Mouse (Mus musculus): ENCODE results near the gene Mpp3. TPM values are rescaled to one million over a fixed set of nuclear protein-coding genes. Genes with fewer than 3 reads are reported as not detected.

Gene Mpp3
- polyA plus RNA-seq, 1 experiment from 2014 or later, result 36.2 TPM

GRCm38 (mm10) chr11:101983431-101983921 lies 44.8 kb downstream of the Mpp3 start:
- no peak overlapping the region for H3K4me3 ChIP-seq
- no peaks in the 10 kb centered on the region for H3K36me3 ChIP-seq
- peak overlapping the region; percentile 99 for H3K4me2 ChIP-seq (replicated peaks)
- peaks cover 21% of the 10 kb centered on the region for H3K4me1 ChIP-seq
- no peak for ATAC-seq (ENCODE audit: low FRiP score)
- WGBS, result 71% methylated on average over 10 of the region's 10 CpGs
- no peak overlapping the region for H3K27ac ChIP-seq
- H3K9me3 ChIP-seq (replicated peaks), result no peaks in the 10 kb centered on the region
- peaks cover 12% of the 10 kb centered on the region for H3K27me3 ChIP-seq
- H3K9ac ChIP-seq, result no peak overlapping the region

- Histone ChIP-seq H3K4me2 (replicated peaks) (peak overlapping the region; percentile 99; the same call in 1 of the 2 replicates), H3K9ac (no peak overlapping the region)
These were observed 45.3 kb downstream of the Mpp3 start for GRCm38 (mm10) chr11:101982981-101983411.

DNA sequence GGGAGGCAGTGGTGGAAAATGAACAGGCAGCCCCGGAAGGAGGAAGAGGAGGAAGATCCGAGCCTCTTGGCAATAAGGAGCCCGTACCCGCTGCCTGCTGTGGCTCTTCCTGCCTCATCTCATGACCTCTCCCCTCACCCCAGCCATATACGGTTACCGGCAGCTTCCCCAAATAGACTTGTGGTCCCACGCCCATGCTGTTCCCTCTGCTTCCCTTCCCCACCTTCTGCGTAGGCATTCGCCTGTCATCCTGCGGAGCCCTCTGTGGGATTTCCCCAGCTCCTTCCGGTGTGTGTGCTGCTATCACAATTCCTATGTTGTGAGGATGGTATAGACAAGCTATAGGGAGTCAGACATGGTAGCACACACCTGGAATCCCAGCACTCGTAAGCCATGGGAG lies 46.4 kb downstream of the Mpp3 start:
- no peak overlapping the region for H3K4me2 ChIP-seq (replicated peaks)
- H3K4me1 ChIP-seq, result peaks cover 22% of the 10 kb centered on the region
- H3K36me3 ChIP-seq, result no peaks in the 10 kb centered on the region
- ATAC-seq (ENCODE audit: low FRiP score), result no peak
- H3K4me3 ChIP-seq, result no peak overlapping the region
- H3K27me3 ChIP-seq, result 0 out of 2 replicates have a peak, but pooled peaks cover 9% of the 10 kb centered on the region
- no peak overlapping the region for H3K27ac ChIP-seq
- no peak overlapping the region for H3K9ac ChIP-seq
- H3K9me3 ChIP-seq (replicated peaks), result no peaks in the 10 kb centered on the region
- 79% methylated on average over 12 of the region's 12 CpGs for WGBS

More at GRCm38 (mm10) chr11:101982981-101983411, 45.3 kb downstream of the Mpp3 start:
- Histone ChIP-seq H3K36me3 (no peaks in the 10 kb centered on the region), H3K4me1 (peaks cover 17% of the 10 kb centered on the region), H3K9me3 (replicated peaks) (no peaks in the 10 kb centered on the region), H3K27me3 (peaks cover 12% of the 10 kb centered on the region), H3K27ac (no peak overlapping the region), H3K4me3 (no peak overlapping the region)
- ATAC-seq (ENCODE audit: low FRiP score), result no peak
- 61% methylated on average over 6 of the region's 6 CpGs for WGBS

DNA sequence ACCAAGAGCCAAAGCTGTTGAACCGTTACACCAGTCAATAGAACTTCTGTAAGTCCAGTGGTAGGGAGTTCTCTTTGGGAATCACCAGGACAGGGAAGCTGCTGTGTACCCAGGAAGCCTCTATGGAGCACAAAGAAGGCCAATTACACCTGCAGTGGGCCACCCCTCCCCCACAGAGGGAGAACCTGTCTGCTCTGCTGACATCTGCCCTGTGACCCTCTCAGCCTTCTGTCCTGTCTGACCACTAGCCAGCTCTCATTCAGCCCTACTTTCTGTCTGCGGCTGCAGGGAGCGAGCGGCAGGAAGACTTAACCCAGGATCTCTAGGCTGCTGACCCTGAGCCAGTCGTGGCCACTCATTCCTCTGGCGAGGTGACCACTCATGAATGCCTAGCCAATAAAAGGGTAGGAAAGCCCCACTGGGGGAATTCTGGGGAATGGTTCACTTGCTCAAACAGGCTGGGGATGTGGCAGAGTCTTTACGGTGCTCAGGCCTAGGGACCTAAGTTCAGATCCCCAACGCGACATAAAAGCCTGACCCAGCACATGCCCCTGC lies 47.6 kb downstream of the Mpp3 start:
- peaks cover 17% of the 10 kb centered on the region for H3K4me1 ChIP-seq
- 74% methylated on average over 9 of the region's 9 CpGs for WGBS

GRCm38 (mm10) chr11:101979140-101979539 lies 49.1 kb downstream of the Mpp3 start:
- WGBS, result 86% methylated on average over 5 of the region's 5 CpGs
- Histone ChIP-seq H3K4me2 (replicated peaks) (no peak overlapping the region), H3K9me3 (replicated peaks) (no peaks in the 10 kb centered on the region), H3K9ac (no peak overlapping the region), H3K27me3 (0 out of 2 replicates have a peak, but pooled peaks cover 2% of the 10 kb centered on the region), H3K36me3 (no peaks in the 10 kb centered on the region), H3K4me3 (no peak overlapping the region), H3K27ac (no peak overlapping the region), H3K4me1 (peaks cover 9% of the 10 kb centered on the region)
- no peak for ATAC-seq (ENCODE audit: low FRiP score)

More for the DNA sequence above, 47.6 kb downstream of the Mpp3 start:
- Histone ChIP-seq H3K9ac (no peak overlapping the region), H3K36me3 (no peaks in the 10 kb centered on the region), H3K27me3 (0 out of 2 replicates have a peak, but pooled peaks cover 9% of the 10 kb centered on the region), H3K4me2 (replicated peaks) (no peak overlapping the region), H3K27ac (no peak overlapping the region), H3K9me3 (replicated peaks) (no peaks in the 10 kb centered on the region), H3K4me3 (no peak overlapping the region)
- no peak for ATAC-seq (ENCODE audit: low FRiP score)

DNA sequence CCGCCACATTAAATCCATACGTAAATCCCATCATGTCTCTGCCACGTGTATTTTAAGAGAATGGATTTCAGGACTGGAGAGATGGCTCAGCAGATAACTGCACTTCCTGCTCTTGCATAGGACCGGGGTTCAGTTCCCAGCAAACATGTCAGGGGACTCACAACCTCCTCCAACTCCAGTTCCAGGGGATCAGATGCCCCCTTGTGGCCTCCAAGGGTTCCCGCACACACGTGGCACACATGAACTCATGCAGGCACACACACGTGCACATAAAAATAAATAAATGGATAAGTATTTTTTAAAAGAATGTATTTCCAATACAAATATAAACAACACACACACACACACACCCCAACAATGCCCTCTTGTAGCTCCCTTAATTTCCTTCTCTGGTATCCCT lies 51.3 kb downstream of the Mpp3 start:
- Histone ChIP-seq H3K4me2 (replicated peaks) (no peak overlapping the region), H3K36me3 (no peaks in the 10 kb centered on the region), H3K27me3 (no peaks in the 10 kb centered on the region), H3K27ac (no peak overlapping the region), H3K9ac (no peak overlapping the region), H3K9me3 (replicated peaks) (no peaks in the 10 kb centered on the region), H3K4me3 (no peak overlapping the region), H3K4me1 (0 out of 2 replicates have a peak, but pooled peaks cover 7% of the 10 kb centered on the region)
- ATAC-seq (ENCODE audit: low FRiP score), result no peak
- WGBS, result 92% methylated on average over 7 of the region's 7 CpGs

DNA sequence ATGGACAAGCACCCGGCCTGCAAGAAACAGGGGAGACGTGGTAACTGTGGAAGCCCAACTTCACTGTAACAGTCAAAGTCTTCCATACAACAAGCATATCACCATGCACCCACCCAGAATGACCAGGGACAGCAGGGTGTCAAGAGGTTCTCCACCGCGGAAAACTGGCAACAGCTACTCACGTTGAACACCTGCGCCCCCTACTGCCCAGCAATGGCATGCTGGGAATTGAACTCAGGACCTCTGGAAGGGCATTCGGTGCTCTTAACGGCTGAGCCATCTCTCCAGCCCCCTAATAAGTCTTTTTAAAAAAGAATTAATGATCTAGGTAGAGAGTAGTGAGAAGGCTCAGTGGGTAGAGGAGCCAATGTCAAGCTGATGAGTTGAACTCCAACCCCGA lies 53.3 kb downstream of the Mpp3 start:
- Histone ChIP-seq H3K27me3 (no peaks in the 10 kb centered on the region), H3K9ac (no peak overlapping the region), H3K4me1 (0 out of 2 replicates have a peak, but pooled peaks cover 7% of the 10 kb centered on the region), H3K27ac (no peak overlapping the region), H3K9me3 (replicated peaks) (no peaks in the 10 kb centered on the region), H3K4me3 (no peak overlapping the region), H3K4me2 (replicated peaks) (no peak overlapping the region), H3K36me3 (no peaks in the 10 kb centered on the region)
- 54% methylated on average over 9 of the region's 9 CpGs for WGBS
- ATAC-seq (ENCODE audit: low FRiP score), result no peak

- Histone ChIP-seq H3K4me3 (no peak overlapping the region), H3K4me2 (replicated peaks) (no peak overlapping the region), H3K4me1 (0 out of 2 replicates have a peak, but pooled peaks cover 7% of the 10 kb centered on the region), H3K9me3 (replicated peaks) (no peaks in the 10 kb centered on the region), H3K27ac (no peak overlapping the region), H3K9ac (no peak overlapping the region), H3K27me3 (no peaks in the 10 kb centered on the region), H3K36me3 (no peaks in the 10 kb centered on the region)
- 45% methylated on average over 6 of the region's 6 CpGs for WGBS
- ATAC-seq (ENCODE audit: low FRiP score), result no peak
These were observed 54.1 kb downstream of the Mpp3 start for GRCm38 (mm10) chr11:101974181-101974580.

GRCm38 (mm10) chr11:101973496-101973895 lies 54.8 kb downstream of the Mpp3 start:
- no peak for ATAC-seq (ENCODE audit: low FRiP score)
- peaks cover 10% of the 10 kb centered on the region for H3K4me1 ChIP-seq
- WGBS, result 89% methylated on average over 9 of the region's 9 CpGs
- no peaks in the 10 kb centered on the region for H3K9me3 ChIP-seq (replicated peaks)
- no peak overlapping the region for H3K9ac ChIP-seq
- H3K27ac ChIP-seq, result no peak overlapping the region
- no peak overlapping the region for H3K4me3 ChIP-seq
- H3K36me3 ChIP-seq, result no peaks in the 10 kb centered on the region
- H3K27me3 ChIP-seq, result no peaks in the 10 kb centered on the region
- H3K4me2 ChIP-seq (replicated peaks), result no peak overlapping the region

GRCm38 (mm10) chr11:101972651-101973050 lies 55.6 kb downstream of the Mpp3 start:
- 94% methylated on average over 5 of the region's 5 CpGs for WGBS

DNA sequence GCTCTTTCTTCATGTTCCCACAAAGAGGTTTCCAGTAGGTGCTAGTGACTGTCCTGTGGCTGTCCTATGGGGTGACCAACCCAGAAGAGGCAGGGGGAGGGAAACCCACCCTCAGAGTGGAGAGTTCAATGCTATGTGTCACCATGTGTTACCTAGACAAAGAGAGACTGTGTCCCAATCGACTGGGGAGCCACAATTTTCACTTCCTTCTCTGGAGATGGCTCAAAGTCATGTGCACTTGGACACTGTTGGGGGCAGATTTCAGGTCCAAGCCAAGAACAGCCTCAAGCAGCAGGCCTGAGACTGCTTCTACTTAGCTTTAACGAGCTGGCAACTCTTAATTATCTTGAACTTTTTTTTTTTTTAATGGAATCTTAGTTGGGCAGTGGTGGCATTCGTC lies 56.2 kb downstream of the Mpp3 start:
- Histone ChIP-seq H3K4me3 (no peak overlapping the region), H3K9ac (no peak overlapping the region), H3K9me3 (replicated peaks) (no peaks in the 10 kb centered on the region), H3K4me2 (replicated peaks) (no peak overlapping the region), H3K27ac (no peak overlapping the region), H3K4me1 (peaks cover 10% of the 10 kb centered on the region), H3K27me3 (peaks cover 10% of the 10 kb centered on the region), H3K36me3 (no peaks in the 10 kb centered on the region)
- WGBS, result 80% methylated on average over 3 of the region's 3 CpGs
- no peak for ATAC-seq (ENCODE audit: low FRiP score)

More at GRCm38 (mm10) chr11:101972651-101973050, 55.6 kb downstream of the Mpp3 start:
- Histone ChIP-seq H3K9me3 (replicated peaks) (no peaks in the 10 kb centered on the region), H3K36me3 (no peaks in the 10 kb centered on the region), H3K27me3 (peaks cover 6% of the 10 kb centered on the region), H3K27ac (no peak overlapping the region), H3K4me2 (replicated peaks) (no peak overlapping the region), H3K4me3 (no peak overlapping the region), H3K4me1 (peaks cover 10% of the 10 kb centered on the region), H3K9ac (no peak overlapping the region)
- no peak for ATAC-seq (ENCODE audit: low FRiP score)

DNA sequence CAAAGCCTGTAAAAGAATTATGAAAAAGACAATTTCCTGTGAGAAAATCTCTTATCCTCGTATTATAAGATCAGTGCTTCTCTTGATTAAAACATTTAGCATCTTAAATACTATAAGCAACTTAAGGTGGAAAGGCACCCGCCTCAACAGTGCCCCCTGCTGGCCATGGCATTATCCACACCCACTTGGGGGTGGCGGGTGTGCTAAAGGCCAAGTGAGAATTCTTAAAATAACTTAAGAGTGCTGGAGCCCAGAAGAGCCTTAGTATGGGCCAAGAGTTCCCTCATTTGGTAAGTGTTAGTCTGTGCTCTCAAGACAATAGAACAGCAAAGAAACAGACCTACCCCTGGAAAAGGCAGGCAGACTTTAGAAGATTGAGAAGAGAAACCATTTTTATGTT lies 56.9 kb downstream of the Mpp3 start:
- Histone ChIP-seq H3K9me3 (replicated peaks) (no peaks in the 10 kb centered on the region), H3K27ac (no peak overlapping the region), H3K27me3 (peaks cover 17% of the 10 kb centered on the region), H3K4me2 (replicated peaks) (no peak overlapping the region), H3K36me3 (no peaks in the 10 kb centered on the region), H3K4me3 (no peak overlapping the region), H3K9ac (no peak overlapping the region), H3K4me1 (peaks cover 15% of the 10 kb centered on the region)
- no peak for ATAC-seq (ENCODE audit: low FRiP score)
- WGBS, result 45% methylated on average over 3 of the region's 3 CpGs

GRCm38 (mm10) chr11:101969835-101970234 lies 58.4 kb downstream of the Mpp3 start:
- H3K36me3 ChIP-seq, result no peaks in the 10 kb centered on the region
- no peak overlapping the region for H3K27ac ChIP-seq
- no peak overlapping the region for H3K4me2 ChIP-seq (replicated peaks)
- no peak for ATAC-seq (ENCODE audit: low FRiP score)
- H3K4me3 ChIP-seq, result no peak overlapping the region
- no peak overlapping the region for H3K9ac ChIP-seq
- peaks cover 33% of the 10 kb centered on the region for H3K27me3 ChIP-seq
- H3K9me3 ChIP-seq (replicated peaks), result no peaks in the 10 kb centered on the region
- H3K4me1 ChIP-seq, result peaks cover 24% of the 10 kb centered on the region
- WGBS, result 81% methylated on average over 13 of the region's 13 CpGs
